Mouse (Mus musculus): ENCODE measurements around the gene Nop14.

- TF ChIP-seq CTCF (IDR thresholded peaks at IDR 0.05; ENCODE audit: low read depth, low read length) (no peak), GATA1 (IDR thresholded peaks at IDR 0.05; ENCODE audit: borderline replicate concordance, low read length) (no peak), POLR2AphosphoS5 (IDR thresholded peaks at IDR 0.05; ENCODE audit: insufficient replicate concordance, low read depth, low read length) (no peak), GATA2 (IDR thresholded peaks at IDR 0.05; ENCODE audit: borderline replicate concordance, low read depth, low read length) (no peak), TAL1 (conservative IDR thresholded peaks at IDR 0.05; ENCODE audit: low read depth, low read length) (no peak)
These were observed 24.2 kb downstream of the Nop14 start for GRCm38 (mm10) chr5:34635665-34636192.
